Mouse (Mus musculus) ZHBTc4 (cell line): ENCODE data around the gene Pacs1.

Experiments used
- DNase-seq: peaks from one replicate; pipeline ENCODE4 v3.0.0-alpha.2; 2011; ENCODE audit warnings: low read depth, low spot score

The Pacs1 gene

DNA sequence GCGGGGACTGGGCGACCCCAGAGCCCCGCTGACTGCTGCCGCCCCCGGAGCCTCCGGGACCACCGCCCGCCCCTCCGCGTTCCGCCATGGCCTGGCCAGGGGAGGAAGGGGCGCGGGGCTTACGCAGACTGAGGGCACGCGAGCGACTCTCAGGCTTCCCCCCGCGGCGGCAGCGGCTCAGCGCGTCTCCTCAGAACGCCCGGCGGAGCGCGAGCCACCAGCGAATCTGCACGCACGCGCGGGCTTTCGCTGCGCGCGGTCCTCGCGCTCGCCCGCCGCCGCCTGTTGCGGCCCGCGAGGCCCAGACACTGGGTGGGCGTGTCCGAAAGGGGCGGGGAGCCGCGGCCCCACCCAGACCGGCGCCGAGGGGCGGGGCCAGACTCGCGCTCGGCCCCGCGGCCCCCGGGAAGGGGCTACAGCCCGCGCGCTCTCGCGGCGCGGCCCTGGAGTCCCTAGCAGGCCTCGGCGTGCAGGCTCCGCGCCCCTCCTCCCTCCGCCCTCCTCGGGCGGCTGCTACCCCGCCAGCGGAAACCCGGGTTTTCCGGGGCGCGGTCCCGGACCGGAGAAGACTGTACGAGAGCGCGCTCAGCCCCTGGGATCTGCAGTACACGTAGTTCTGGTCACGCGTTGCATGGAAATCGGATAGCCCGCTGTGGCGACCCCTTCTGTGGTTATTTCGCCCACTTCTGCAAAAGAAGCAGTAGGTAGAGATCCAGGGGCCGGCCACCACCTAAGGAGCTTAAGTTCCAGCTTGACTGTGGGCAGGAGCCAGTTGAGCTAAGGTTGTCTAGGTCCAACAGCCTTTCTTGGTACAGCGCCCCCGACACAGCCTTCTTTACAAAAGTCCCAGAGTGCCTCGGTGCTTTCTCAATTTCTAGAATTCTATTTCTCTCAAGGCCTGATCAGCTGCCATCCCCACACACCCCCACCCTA lies at the start of gene Pacs1:
Gene Pacs1, minus strand, starts transcription at position 319 of the 933 bp plus-strand sequence.
- DNase-seq: peak; percentile 89

DNA sequence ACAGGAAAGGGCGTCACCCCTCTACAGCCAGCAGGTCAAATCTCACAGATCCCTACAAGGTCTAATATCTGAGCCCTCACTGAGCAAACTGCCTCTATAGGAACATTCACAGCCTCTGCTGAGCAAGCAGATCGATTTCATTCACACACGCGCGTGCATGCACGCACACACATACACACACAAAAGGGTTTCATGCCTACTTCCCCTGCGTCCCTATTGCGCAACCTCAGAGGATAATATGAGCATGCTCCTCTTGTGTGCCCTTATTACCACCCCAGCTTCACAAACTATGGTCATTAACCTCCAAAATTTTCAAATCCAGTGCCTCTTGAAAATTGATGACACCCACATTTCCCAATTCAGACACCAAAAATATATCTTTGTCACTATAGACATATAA lies 40.3 kb upstream of the Pacs1 start:
- DNase-seq: no peak

DNA sequence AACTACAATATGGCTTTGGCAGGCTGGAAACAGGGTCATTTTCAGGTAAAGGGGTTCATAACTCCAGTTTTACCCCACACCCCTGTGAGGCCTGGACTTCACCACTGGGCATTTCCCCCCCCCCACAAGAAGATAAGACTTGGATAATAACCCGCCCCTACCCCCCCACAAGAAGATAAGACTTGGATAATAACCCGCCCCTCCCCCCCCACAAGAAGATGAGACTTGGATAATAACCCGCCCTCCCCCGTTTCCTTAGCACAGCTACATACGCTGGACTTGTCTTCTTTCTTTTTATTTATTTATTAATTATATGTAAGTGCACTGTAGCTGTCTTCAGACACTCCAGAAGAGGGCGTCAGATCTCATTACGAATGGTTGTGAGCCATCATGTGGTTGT lies 36.1 kb upstream of the Pacs1 start:
- peak; percentile 85 for DNase-seq

DNA sequence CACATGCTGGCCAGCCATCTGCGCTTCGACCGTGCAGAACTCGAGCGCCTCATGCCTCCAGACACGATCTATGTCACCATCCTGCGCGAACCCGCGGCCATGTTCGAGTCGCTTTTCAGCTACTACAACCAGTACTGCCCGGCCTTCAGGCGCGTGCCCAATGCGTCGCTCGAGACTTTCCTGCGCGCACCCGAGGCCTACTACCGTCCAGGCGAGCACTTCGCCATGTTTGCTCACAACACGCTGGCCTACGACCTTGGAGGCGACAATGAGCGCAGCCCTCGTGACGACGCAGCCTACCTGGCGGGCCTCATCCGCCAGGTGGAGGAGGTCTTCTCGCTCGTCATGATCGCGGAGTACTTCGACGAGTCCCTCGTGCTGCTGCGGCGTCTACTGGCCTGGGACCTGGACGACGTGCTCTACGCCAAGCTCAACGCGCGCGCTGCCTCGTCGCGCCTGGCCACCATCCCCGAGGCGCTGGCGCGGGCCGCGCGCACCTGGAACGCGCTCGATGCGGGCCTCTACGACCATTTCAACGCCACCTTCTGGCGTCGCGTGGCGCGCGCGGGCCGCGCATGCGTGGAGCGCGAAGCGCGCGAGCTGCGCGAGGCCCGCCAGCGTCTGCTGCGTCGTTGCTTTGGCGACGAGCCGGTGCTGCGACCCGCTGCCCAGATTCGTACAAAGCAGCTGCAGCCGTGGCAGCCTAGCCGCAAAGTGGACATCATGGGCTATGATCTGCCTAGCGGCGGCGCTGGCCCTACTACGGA lies 34.2 kb upstream of the Pacs1 start:
- peak; percentile 92 for DNase-seq

DNA sequence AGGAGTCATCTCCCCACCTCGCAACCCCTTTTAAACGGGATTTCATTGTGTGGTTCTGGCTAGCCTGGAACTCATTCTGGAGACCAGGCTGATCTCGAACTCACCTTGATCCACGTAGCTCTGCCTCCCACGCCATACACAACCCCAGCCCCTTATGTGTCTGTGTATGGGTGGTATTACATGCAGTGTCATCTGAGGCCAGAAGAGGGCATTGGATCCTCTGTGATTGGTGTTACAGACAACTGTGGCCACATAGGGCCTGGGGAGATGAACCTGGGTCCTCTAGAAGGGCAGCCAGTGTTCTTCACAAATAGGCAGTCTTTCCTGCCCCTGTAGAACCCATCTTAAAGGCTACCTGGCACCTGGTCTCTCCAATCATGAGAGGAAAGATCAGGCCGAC lies 33.4 kb upstream of the Pacs1 start:
- peak; percentile 84 for DNase-seq

DNA sequence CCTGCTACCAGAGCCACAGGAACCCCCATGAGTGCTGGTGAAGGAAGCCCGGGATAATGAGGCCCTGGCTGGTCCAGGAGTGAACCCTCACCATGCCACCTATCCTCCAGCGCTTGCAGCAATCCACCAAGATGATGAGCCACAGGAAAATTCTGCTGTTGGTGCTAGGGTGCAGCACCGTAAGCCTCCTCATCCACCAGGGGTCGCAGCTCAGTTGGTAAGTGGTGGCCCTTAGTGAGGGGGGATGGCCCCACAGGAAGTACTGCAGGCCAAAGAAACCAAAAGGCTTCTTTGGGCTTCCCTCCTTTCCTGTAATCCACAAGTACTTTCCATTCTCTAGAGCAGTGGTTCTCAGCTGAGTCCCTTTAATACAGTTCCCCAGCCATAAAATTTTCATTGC lies 29.5 kb upstream of the Pacs1 start:
- peak; percentile 88 for DNase-seq

DNA sequence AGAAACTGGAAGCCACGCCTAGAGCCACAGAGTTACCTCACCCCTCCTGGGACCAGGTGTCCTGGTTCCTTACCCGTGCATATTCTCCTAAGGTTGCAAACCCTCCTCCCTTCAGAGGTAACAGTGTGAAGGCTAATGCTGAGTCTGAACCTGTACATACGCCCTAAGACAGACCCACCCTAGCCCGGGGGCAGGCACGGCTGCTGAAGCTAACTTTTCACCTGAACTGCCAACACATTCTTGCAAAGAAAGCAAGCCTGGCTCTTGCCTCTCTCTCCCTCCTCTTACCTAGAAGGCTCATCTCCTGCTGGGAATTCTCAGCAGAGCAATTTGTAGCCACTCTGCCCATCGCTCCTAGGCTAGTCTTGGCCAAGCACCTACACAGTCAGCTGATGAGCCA lies 27.7 kb upstream of the Pacs1 start:
- DNase-seq: peak; percentile 83

DNA sequence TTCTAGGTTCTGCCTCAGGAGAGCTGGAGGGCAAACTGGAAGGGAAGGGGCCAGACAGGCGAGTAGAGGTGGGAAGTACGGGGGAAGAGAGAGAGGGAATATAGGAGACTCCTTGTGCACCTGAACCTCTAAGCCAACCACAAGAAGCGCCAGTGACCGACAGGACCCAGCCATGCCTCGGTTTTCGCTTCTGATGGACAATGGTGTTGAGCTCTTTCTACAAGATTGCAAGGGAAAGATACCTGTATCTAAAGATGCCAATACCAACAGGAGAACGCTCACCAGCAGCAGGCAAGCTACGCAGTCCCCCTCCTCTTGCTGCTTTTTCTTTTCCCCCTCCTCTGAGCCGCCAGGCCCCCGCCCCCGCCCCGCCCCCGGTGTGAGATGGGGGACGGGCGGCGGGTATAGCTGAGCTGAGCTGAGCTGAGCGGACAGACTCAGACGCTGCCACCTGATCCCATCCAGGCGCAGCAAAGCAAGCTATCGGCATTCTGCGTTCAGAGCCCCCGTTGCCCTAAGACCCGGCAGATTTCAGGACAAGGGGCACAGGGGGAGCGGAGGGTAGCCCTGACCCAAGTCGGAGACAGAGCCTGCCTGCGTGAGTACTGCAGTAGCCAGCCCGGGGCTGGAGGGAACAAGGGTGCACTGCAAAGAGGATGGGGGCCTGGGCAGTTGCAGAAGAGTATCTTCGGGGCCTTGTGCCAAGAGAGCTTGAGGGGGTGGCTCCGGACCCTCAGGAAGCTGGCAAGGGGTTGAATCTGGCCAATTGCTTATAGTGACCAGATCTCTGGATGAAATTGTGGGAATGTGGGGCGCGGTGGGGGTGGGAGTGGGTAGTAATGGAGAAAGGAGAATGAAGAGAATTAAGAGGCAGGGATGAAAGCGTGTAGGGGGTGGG lies 25.2 kb upstream of the Pacs1 start, which contains the start of gene Gal3st3:
Gene Gal3st3, plus strand, starts transcription at position 429 of the 898 bp plus-strand sequence.
- DNase-seq: peak; percentile 34

DNA sequence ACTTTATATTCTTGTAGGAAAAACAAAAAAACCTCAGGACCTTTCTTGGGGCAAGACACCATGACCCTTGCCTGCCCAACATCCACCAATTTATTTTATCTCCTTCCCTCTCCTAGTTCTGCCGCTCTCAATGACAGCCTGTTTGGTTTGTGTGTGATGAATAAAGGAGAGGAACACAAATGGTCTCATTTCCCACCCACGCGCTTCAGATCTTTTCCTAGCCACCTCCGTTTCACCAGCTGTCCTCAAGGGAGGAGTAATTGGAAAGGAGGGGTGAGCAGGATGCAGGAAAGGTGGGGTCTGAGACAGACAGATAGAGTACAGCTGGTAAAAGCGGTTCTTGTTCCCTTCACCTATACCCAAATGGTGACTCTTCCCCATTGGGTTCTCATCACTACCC lies 23.7 kb upstream of the Pacs1 start:
- no peak for DNase-seq

DNA sequence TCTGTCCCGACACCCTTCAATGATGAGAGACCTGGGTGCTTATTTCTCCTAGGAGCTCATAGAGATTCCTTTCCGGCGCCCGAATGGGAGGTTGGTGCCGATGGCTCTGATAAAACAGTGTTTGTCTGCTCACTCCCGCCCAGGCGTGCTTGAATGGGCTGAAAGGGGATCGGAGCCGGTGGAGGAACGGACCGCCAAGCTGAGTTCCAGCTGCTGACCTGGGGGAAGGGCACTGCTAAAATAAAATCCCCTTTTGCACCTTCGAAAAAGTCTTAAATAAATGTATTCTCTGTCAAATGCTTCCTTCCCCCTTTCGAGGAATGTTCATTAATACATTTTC lies 22.8 kb upstream of the Pacs1 start:
- DNase-seq: no peak

DNA sequence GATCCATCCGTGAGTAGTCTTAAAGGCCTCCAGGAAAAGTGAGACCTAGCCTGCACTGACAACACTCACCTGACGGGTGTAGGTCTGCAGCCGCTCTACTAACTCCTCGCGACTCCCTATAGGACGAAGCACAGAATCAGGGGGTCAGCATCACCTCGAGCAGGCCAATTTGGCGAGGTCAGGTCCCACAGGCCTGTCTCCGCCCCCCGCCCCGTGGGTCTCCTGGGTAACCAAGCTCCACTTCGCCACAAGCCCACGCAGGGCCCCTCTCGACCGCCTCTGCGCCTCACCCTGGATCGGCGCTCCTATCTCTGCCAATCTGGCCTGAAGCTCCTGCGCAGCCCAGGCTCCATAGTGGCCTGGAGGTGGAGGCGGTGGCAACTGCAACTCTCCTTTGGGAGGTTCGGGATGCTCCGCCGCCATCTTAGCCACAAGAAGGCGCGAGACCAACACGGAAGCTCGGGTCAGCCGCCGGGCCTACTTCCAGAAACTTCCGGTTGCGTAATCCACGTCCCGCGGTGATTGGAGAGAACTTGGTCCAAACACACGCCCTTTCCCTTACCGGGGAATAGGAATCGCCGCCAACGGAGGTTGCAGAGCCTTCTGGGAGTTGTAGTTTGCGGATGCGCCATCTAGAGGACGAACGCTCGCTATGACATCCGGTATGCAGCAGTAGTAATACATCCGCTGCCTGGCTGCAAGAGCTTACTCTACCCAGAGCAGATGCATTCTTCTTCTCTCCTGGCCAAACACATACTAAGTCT lies 22.2 kb upstream of the Pacs1 start, which contains the start of gene Sf3b2:
Gene Sf3b2, minus strand, starts transcription at position 484 of the 764 bp plus-strand sequence.
- peak; percentile 100 for DNase-seq

DNA sequence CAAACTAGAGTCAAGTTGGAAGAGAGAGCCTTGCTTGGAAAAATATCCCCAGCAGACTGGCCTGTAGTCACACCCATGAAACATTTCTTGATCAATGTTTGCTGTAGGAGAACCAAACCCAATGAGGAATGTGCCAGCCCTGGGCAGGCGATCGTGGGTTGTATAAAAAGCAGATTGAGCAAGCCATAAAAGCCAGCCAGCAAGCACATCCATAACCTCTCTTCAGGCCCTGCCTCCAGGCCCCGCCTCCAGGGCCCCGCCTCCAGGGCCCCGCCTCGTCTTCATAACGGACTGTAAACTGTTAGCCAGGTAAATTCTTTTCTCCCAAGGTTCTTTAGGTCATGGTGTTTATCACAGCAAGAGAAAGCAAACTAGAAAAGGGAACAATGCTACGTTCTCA lies 5.5 kb upstream of the Pacs1 start:
- DNase-seq: no peak

DNA sequence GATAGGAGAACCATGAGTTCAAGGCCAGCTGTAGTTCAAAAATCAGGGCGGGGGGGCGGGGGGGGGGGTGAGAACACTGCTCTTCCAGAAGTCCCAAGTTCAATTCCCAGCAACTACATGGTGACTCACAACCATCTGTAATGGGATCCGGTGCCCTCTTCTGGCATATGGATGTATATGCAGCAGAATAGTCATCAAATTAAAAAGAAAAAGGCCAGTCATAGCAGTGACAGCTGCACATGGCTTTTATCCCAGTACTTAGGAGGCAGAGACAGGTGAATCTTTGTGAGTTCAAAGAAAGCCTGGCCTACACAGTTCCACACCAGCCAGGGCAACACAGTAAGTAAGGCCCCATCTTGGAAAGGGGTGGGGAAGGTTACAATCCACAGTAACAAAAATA lies 4.2 kb upstream of the Pacs1 start:
- peak; percentile 51 for DNase-seq

DNA sequence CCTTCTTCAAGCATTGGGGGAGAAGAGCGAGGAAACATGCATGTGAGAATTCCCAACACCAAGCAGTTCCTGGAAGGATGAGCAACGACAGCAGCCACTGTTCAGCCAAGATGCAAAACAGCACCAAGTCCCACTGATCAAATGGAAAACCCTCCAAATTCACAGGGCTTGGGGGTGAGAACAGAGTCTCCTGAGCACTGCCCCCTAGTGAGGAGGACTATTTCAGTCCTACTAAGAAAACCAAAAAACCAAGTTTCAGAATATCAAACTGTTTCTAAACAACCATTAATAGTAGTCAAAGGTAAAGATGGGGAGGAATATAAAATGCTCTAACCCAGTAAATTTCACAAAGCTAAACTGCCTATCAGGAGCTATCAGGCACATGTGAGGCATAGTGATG lies 3.6 kb upstream of the Pacs1 start:
- DNase-seq: peak; percentile 26

DNA sequence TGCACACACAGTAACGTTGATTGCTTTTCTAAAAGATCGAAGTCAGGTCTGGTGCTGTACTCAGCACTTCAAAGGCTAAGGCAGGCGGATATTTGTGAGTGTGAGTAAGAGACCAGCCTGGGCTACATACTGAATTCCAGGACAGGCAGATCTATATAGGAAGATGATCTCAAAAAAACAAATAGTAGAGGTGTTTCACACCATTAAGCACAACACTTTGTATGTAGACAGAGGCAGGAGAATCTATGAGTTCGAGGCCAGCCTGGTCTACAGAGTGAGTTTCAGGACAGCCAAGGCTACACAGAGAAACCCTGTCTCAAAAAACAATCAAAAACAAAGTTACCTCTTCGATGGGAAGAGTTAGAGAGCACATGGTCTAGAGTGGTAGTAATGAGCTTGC lies 2.8 kb upstream of the Pacs1 start:
- no peak for DNase-seq

DNA sequence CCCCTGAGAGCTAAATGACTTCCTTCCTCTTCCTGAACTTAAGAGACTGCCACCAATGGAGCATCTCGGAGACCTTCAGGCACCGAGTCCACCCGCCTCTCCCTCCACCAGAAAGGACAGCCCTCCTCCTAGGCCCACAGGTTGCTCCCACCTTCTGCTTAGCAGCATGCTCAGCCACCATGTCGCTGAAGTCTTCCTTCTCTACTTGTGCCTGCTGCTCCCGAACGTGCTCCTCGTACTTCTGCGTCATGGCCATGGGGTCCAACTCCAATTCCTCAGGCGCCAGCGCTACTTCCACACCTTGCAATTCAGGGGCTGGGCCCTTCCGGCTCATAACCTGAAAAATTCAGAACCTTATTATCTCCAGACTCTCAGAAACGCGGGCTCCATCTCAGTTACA lies 1.7 kb upstream of the Pacs1 start:
- DNase-seq: no peak

DNA sequence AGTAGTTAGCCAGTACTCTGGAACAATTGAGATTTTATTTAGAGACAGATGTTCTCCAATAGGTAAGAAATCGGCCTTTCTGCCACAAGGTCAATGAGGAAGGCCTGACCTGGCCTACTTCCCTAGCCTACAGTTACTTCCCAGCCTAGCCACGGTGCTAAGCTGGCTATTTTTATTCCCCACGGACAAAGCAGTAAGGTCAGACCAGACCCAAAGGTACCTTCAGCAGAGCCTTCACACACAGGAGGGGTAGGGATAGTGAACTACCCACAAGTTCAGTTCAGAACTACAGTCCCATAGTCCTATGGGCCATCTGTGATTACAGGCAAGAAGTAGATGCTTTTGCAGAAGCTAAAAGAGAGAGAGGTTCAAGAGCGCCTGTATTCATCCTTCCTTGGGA lies 997 bp upstream of the Pacs1 start:
- no peak for DNase-seq

DNA sequence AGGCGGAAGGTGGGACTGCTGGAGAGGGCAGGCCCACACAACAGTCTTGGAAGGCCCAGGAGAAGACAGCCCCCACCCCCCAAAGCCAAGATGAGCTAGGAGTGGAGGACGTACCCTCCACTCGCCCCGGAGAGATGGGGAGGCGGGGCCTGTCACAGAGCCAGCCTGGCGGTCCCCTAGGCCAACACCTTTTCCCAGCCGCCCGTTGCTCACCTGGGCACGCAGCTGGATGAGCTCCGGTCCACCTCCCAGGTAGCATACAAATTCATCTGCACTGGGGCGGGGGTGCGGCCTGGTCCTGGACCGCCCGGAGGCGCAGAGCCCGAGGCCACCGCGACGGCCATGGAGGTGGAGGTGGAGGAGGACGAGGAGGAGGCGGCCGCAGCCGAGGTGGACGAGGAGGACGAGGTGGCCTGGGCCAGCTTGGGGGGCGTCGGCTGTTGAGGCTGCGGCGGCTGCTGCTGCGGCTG lies 558 bp downstream of the Pacs1 start:
- DNase-seq: peak; percentile 53

DNA sequence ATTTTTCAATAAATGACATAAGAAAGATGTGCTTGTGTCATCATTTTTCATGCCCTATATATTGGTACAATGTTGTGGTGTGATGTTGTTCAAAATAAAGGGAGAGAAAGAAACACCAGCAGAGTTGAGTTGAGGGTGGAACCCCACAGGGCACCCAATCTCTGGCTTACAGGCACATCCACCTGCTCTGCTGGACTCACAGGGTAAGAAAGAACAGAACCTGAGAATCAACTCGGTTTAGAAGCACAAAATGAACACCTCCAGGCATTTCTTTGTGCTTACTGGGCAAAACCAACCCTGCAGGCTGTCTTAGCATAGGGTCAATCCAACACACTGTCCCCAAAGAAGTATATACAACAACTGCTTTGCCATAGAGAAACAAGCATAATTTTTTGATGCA lies 1.5 kb downstream of the Pacs1 start:
- no peak for DNase-seq

DNA sequence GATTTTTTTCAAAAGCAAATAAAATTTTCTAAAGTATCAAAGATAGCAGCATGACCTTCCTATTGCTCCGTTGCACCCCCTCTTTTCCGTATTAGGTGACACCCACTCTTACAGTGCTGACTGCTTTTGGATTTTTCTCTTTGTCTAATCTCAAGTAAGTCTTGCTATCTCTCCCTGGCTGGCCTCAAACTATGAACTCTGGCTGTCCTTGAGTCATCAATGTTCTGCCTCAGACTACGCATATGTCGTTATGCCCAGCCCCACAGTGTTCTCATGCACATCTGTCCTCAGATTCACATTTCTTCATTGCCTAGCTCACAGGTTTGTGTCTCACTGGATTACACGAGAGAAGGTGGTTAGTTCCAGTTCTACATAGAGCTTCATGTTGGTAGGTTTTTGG lies 3.5 kb downstream of the Pacs1 start:
- no peak for DNase-seq

DNA sequence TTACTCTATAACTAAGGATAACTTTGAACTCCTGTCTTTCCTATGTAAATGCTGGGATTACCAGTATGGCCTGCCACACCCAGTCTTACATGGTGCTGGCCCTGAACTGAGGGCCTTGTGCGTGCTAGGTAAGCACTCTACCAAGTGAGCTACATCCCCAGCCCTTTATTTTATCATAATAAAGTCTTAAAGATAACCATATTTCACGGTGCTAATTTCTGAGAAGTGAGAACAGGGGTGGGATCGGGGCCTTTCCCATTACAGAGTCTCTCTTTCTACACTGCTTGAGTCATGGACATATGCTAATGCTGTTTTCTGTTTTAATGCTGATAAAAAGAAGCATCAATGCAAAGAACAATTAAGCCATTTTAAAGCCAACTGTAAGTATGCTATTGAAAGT lies 4.0 kb downstream of the Pacs1 start:
- no peak for DNase-seq
